Mouse (Mus musculus) thymus, adult 2 months (tissue): ENCODE measurements around the gene Cphx3.
"Not testable (repeated sequence)": the region's sequence is repeated elsewhere in the genome, so short reads cannot be mapped to it uniquely, and the experiment has no call there.

Experiments
- CTCF ChIP-seq: fragments of 200-500 bp; IDR thresholded peaks from 2 replicates; pipeline ENCODE4 v1.5.1; 2012; ENCODE audit warnings: mild to moderate bottlenecking, control low read depth, low read length, moderate library complexity, borderline replicate concordance; ENCODE audit not compliant: control insufficient read depth, poor library complexity, insufficient read depth; ENCODE audit errors: extremely low read depth
- POLR2A ChIP-seq: fragments of 200-500 bp; IDR thresholded peaks from 2 replicates; pipeline ENCODE4 v1.6.1; 2012; ENCODE audit warnings: mild to moderate bottlenecking, low read length, control low read depth, moderate library complexity; ENCODE audit not compliant: control insufficient read depth, poor library complexity, insufficient read depth; ENCODE audit errors: extremely low read depth

- not testable (repeated sequence) for TF ChIP-seq POLR2A, CTCF
These were observed 36.5 kb downstream of the Cphx3 start for GRCm38 (mm10) chr14:26118550-26119000.
